Mouse (Mus musculus): ENCODE data around the gene Kcnj9. TPM values are rescaled to one million over a fixed set of nuclear protein-coding genes. Genes with fewer than 3 reads are reported as not detected.

The Kcnj9 gene
- polyA plus RNA-seq, 1 experiment from 2014 or later = 0.04 TPM

DNA sequence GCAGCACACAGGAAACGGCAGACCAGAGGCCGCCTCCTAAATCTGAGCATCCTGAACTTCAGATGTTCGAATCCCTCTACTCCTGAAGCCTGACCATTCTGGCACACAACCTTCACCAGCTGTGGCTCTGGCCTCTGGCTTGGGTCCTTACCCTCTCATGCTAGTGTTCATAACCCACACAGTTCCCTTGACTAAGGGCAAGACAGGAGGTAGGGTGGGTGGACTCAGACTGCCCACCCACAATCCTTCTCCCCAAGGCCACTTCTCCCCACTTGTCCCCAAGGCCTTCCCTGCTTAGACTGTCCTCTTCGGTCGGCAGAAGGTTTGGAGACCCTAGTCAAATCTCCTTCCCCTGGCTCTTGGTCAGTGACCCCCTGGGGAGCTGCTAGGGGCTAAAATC is 20.4 kb upstream of the Kcnj9 start:
- Histone ChIP-seq H3K36me3 (no peaks in the 10 kb centered on the region), H3K27ac (no peak overlapping the region), H3K4me2 (no peak overlapping the region), H3K9ac (no peak overlapping the region), H3K4me1 (peaks cover 5% of the 10 kb centered on the region; the same call in 1 of the 2 replicates), H3K27me3 (peaks cover 17% of the 10 kb centered on the region), H3K9me3 (no peaks in the 10 kb centered on the region), H3K4me3 (no peak overlapping the region)
- WGBS = 74% methylated on average over 5 of the region's 5 CpGs
- ATAC-seq (ENCODE audit: insufficient number of reproducible peaks, low FRiP score, low TSS enrichment, low read depth) = no peak

DNA sequence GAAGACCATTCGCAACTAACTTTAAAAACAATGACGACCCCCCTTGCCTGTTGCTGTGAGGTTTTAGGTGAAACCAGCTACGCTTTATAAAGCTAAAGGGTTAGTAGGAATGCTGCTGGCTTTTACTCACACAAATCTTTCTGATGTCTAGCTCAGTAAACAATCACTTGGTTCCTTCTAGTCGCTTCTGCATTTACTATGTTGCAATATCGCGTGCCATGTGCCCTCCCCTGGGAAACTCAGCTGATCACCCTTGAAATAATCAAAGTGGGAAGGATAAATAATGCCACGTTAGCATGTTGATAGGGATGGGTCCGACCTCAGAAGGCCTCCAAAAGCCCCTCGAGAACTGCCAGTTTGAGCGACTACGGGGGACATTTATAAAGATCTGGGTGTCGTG is 18.3 kb upstream of the Kcnj9 start:
- Histone ChIP-seq H3K9me3 (no peaks in the 10 kb centered on the region), H3K4me1 (peaks cover 5% of the 10 kb centered on the region; the same call in 1 of the 2 replicates), H3K4me2 (no peak overlapping the region), H3K27ac (no peak overlapping the region), H3K27me3 (peaks cover 24% of the 10 kb centered on the region), H3K36me3 (no peaks in the 10 kb centered on the region), H3K9ac (no peak overlapping the region), H3K4me3 (no peak overlapping the region)
- no peak for ATAC-seq (ENCODE audit: insufficient number of reproducible peaks, low FRiP score, low TSS enrichment, low read depth)
- WGBS = 87% methylated on average over 12 of the region's 12 CpGs

DNA sequence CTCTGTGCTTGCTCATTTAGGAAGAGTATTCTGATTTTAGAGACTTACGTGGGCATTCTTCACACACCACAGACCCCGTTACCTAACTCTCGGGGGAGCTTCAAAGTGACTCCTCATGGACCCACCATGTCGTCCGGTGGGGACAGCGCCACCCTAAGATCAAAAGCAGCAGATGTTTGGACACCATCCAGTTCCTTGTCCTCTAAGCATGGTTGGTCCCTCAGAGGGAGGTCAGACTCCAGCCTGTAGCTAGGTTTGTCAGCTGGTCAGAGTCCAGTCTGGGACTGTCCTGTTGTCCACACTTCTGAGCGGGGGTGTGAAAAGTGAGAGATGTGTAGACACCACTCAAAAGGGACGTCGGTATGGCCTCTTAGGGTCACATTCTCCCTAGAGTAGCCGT is 17.6 kb upstream of the Kcnj9 start:
- peaks cover 5% of the 10 kb centered on the region; the same call in 1 of the 2 replicates for H3K4me1 ChIP-seq
- no peaks in the 10 kb centered on the region for H3K36me3 ChIP-seq
- no peaks in the 10 kb centered on the region for H3K9me3 ChIP-seq
- ATAC-seq (ENCODE audit: insufficient number of reproducible peaks, low FRiP score, low TSS enrichment, low read depth) = no peak
- H3K27ac ChIP-seq = no peak overlapping the region
- H3K4me2 ChIP-seq = no peak overlapping the region
- 71% methylated on average over 10 of the region's 10 CpGs for WGBS
- H3K9ac ChIP-seq = no peak overlapping the region
- H3K4me3 ChIP-seq = no peak overlapping the region
- H3K27me3 ChIP-seq = peaks cover 31% of the 10 kb centered on the region

DNA sequence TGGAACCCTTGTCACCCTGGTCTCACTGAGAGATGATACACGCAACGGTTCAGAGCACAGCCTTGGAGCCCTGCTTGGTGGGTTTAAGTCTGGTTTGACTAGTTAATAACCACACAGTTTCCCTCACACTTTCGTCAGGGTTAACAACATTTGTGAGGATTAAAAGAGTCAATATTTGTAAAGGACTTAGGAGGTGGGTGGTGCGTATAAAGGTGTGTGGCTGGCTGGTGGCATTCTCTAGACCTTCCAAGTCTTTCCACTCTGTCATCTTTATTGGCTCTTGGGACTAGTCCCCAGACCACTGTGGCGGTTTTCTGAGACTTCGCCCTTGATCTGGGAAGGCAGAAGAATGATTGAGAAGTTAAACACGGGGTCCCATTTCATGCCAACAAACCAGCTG is 15.7 kb upstream of the Kcnj9 start:
- Histone ChIP-seq H3K4me2 (no peak overlapping the region), H3K9me3 (no peaks in the 10 kb centered on the region), H3K4me1 (peaks cover 10% of the 10 kb centered on the region), H3K27ac (no peak overlapping the region), H3K4me3 (no peak overlapping the region), H3K27me3 (peaks cover 36% of the 10 kb centered on the region), H3K9ac (no peak overlapping the region), H3K36me3 (no peaks in the 10 kb centered on the region)
- no peak for ATAC-seq (ENCODE audit: insufficient number of reproducible peaks, low FRiP score, low TSS enrichment, low read depth)
- 74% methylated on average over 7 of the region's 7 CpGs for WGBS

DNA sequence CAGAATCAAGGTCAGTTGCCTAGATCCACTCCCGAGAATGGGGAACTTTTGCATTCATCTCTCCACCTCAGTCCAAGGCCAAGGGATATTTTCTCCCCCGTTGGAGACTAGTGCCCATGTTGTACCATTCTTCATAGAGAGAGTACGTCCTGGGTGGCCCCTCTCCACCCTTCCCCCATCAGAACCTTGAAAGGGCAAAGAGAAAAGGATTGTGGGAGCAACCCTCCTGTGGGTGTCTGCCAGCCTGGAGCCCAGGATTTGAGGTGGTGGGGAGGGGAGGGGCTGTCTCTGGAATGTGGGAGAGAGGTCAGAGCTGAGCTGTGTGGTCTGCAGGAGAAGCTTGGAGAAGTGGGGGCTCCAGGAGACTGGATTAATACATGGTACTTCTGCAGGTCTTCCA is 14.8 kb upstream of the Kcnj9 start:
- Histone ChIP-seq H3K36me3 (no peaks in the 10 kb centered on the region), H3K4me2 (no peak overlapping the region), H3K4me1 (peaks cover 10% of the 10 kb centered on the region), H3K4me3 (no peak overlapping the region), H3K9ac (no peak overlapping the region), H3K9me3 (no peaks in the 10 kb centered on the region), H3K27me3 (peaks cover 36% of the 10 kb centered on the region), H3K27ac (no peak overlapping the region)
- WGBS = 57% methylated on average over 3 of the region's 3 CpGs
- no peak for ATAC-seq (ENCODE audit: insufficient number of reproducible peaks, low FRiP score, low TSS enrichment, low read depth)

DNA sequence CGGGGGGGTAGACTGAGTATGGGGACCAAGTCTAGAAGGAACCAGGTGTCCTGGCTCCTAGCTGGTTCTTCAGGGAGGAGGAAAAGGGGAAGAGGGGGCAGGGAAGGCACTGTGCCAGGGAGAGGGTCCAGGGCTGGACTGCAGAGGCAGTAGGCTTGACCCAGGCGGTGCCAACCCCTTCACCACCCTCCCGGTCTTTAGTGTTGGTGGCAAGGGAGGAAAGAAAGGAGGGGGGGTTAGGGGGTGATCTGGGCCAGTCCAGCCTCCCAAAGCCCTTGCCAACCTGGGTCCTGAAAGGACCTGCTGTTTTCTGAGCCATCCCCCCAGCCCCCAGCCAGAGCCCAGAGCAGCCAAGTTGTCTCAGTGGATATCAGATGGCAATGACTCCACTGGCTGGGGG is 13.6 kb upstream of the Kcnj9 start:
- H3K4me1 ChIP-seq = peaks cover 10% of the 10 kb centered on the region
- no peak overlapping the region for H3K27ac ChIP-seq
- no peak overlapping the region for H3K4me2 ChIP-seq
- H3K4me3 ChIP-seq = no peak overlapping the region
- H3K9ac ChIP-seq = no peak overlapping the region
- no peaks in the 10 kb centered on the region for H3K9me3 ChIP-seq
- H3K27me3 ChIP-seq = peaks cover 45% of the 10 kb centered on the region
- no peak for ATAC-seq (ENCODE audit: insufficient number of reproducible peaks, low FRiP score, low TSS enrichment, low read depth)
- WGBS = 73% methylated on average over 3 of the region's 3 CpGs
- H3K36me3 ChIP-seq = no peaks in the 10 kb centered on the region

DNA sequence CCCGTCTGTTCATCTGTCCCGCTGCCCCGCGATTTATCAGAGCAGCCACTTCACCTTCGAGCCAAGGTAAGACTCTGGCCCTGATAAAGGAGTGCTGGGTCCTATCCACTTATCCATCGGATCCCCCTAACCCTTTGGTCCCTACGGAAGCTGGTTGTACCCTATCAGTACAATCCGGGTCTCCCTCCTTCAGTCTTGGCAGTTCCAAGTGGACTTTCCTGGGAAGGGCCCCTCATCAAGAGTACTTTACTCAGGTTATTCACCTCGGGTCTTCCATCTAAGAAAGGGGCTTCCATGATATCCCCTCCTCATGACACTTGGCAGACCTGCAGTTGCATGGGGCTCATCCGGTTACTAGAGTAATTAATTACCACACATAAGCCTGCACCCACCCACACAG is 12.3 kb upstream of the Kcnj9 start:
- 19% methylated on average over 10 of the region's 10 CpGs for WGBS
- peak overlapping the region; percentile 67 for H3K4me2 ChIP-seq
- peaks cover 45% of the 10 kb centered on the region for H3K27me3 ChIP-seq
- no peaks in the 10 kb centered on the region for H3K36me3 ChIP-seq
- H3K9me3 ChIP-seq = no peaks in the 10 kb centered on the region
- no peak overlapping the region; the same call in 1 of the 2 replicates for H3K9ac ChIP-seq
- H3K4me3 ChIP-seq = peak overlapping the region; percentile 38
- peaks cover 10% of the 10 kb centered on the region for H3K4me1 ChIP-seq
- H3K27ac ChIP-seq = no peak overlapping the region
- no peak for ATAC-seq (ENCODE audit: insufficient number of reproducible peaks, low FRiP score, low TSS enrichment, low read depth)

DNA sequence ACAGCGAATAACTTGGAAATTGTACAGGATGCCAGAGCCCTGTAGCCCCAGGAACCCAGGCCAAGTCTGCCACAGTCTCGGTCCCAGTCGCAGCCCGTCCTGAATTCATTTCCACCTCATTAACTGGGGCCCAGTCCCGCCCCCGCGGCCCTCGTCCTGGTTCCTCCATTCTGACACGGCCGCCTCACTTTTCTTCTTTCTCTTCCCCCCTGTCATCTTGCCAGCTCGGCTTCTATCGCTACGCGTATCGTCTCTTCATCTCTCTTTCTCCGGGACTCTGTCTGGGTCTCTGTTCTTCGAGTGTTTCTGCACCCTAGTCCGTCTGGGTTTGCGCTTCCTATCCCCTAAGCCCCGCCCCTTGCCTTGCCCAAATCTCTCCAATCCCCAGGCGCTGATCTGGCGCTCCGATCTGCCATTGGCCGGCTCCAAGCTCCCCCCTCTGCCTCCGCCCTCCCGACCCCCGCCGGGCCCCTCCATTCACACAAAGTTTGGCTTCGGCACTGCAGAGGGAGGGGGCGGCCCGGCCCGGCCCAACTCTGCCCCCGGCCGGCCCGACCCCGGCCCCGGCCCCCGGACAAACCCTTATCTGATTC is 11.7 kb upstream of the Kcnj9 start, which contains the start of gene Kcnj10:
Kcnj10 (plus strand) TSS at position 482 of the 593 bp plus-strand sequence.
- Histone ChIP-seq H3K4me2 (peak within 1 kb of the TSS; percentile 67), H3K36me3 (no peaks in the 10 kb centered on the region), H3K9me3 (no peaks in the 10 kb centered on the region), H3K27ac (no peak within 1 kb of the TSS), H3K9ac (no peak within 1 kb of the TSS; the same call in 1 of the 2 replicates), H3K4me3 (peak within 1 kb of the TSS; percentile 38), H3K27me3 (peaks cover 45% of the 10 kb centered on the region), H3K4me1 (peaks cover 10% of the 10 kb centered on the region)
- peak; percentile 62; the same call in 1 of the 2 replicates for ATAC-seq (ENCODE audit: insufficient number of reproducible peaks, low FRiP score, low TSS enrichment, low read depth)
- 3% methylated on average over 37 of the region's 38 CpGs for WGBS

DNA sequence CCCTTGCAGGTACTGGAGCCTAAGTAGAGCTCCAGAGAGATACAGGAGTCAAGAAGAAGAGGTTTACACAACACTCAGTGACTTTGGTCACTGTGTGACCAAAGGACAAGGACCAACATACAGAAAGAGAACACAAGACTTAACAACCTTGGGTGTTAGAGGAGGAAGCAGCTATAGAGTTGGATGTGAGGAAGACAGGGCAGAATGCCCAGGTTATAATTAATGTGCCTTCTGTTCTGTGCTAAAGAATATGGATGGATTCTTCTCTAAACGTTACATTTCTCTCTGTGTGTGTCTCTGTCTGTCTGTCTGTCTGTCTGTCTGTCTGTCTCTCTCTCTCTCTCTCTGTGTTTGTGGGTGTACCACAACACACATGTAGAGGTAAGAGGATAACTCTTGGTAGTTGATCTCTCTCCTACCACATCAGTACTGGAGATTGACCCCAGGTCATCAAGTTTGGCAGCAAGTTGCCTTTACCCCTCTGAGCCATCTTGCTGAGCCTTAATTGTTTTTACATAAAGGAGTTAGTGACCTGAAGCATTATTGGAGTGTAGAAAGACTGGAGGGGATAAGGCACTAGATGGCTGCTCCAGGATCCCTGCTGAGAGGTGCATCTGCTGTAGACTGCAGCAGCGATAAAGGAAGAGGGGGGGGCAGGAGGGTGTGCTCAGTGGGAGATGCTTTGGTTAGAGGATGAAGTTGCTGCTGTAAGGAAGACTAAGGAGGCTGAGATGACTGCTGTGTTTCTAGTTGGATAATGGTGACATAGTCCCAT is 8.5 kb upstream of the Kcnj9 start:
- peaks cover 10% of the 10 kb centered on the region for H3K4me1 ChIP-seq
- no peak overlapping the region for H3K9ac ChIP-seq
- H3K27ac ChIP-seq = no peak overlapping the region
- no peak overlapping the region for H3K4me2 ChIP-seq
- no peaks in the 10 kb centered on the region for H3K36me3 ChIP-seq
- no peak overlapping the region for H3K4me3 ChIP-seq
- no peaks in the 10 kb centered on the region for H3K9me3 ChIP-seq
- H3K27me3 ChIP-seq = peaks cover 46% of the 10 kb centered on the region
- no peak for ATAC-seq (ENCODE audit: insufficient number of reproducible peaks, low FRiP score, low TSS enrichment, low read depth)
- 36% methylated on average over 2 of the region's 2 CpGs for WGBS

DNA sequence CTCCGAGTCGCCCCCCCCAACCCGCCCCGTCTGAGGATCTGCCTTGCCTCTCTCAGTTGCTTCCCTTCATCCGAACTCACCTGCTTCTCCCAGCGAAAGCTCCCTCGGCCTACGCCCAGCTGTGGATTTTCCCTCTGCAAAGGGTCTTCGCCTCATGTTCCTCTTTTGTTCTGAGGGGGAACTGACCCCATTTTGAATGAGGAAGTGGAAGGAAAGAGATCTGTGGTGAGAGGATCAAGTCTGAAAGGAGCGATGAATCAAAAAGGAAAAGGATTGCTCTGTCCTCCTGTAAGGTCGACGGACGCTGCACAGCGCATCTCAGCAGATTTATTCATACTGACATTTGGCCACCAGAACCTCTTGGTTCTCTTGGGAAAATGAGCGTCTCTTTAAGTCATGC is 6.7 kb upstream of the Kcnj9 start:
- Histone ChIP-seq H3K27me3 (peaks cover 36% of the 10 kb centered on the region), H3K9ac (no peak overlapping the region), H3K9me3 (no peaks in the 10 kb centered on the region), H3K4me2 (no peak overlapping the region), H3K36me3 (no peaks in the 10 kb centered on the region), H3K27ac (no peak overlapping the region), H3K4me1 (peaks cover 4% of the 10 kb centered on the region), H3K4me3 (no peak overlapping the region)
- no peak for ATAC-seq (ENCODE audit: insufficient number of reproducible peaks, low FRiP score, low TSS enrichment, low read depth)
- 76% methylated on average over 15 of the region's 15 CpGs for WGBS

DNA sequence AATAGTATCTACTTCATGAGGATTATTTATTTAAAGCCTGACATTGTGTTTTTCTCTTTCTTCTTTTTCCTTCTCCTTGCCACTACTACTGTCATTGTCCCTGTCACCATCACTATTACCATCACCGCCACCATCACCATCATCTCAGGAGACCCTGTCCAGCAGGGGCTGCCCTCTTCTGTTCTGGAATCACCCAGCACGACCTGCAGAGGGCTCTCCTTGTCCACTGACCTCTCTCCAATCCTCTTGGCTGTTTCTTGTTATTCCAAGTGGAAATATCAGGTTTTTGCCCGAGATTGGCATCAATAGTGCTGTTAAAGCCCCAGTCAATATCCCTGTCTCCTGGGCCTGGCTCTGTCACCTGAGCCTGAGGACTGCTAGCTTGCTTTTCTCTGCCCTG is 4.4 kb upstream of the Kcnj9 start:
- 25% methylated on average over 3 of the region's 3 CpGs for WGBS
- no peaks in the 10 kb centered on the region for H3K36me3 ChIP-seq
- no peak overlapping the region for H3K4me2 ChIP-seq
- H3K27me3 ChIP-seq = peaks cover 45% of the 10 kb centered on the region
- no peak overlapping the region for H3K27ac ChIP-seq
- no peak overlapping the region for H3K4me3 ChIP-seq
- no peaks in the 10 kb centered on the region for H3K4me1 ChIP-seq
- no peaks in the 10 kb centered on the region for H3K9me3 ChIP-seq
- H3K9ac ChIP-seq = no peak overlapping the region
- no peak for ATAC-seq (ENCODE audit: insufficient number of reproducible peaks, low FRiP score, low TSS enrichment, low read depth)

DNA sequence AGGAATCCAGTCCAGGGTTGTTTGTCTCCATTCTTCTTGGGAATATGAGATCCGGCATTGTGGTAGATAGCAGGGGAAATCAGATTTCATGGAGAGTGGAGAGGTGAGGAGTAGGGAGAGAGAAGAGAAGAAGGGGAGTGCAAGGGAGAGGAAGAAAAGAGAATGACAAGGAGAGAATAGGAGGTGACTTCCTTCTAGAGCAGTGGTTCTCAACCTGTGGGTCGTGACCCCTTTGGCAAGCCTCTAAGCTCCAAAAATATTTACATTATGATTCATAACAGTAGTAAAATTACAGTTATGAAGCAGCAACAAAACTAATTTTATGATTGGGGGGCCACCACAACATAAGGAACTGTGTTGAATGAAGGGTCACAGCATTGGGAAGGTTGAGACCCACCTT is 3.8 kb upstream of the Kcnj9 start:
- 75% methylated on average over 2 of the region's 2 CpGs for WGBS
- no peaks in the 10 kb centered on the region for H3K4me1 ChIP-seq
- H3K27me3 ChIP-seq = peaks cover 46% of the 10 kb centered on the region
- ATAC-seq (ENCODE audit: insufficient number of reproducible peaks, low FRiP score, low TSS enrichment, low read depth) = no peak
- H3K9me3 ChIP-seq = no peaks in the 10 kb centered on the region
- H3K4me3 ChIP-seq = no peak overlapping the region
- H3K4me2 ChIP-seq = no peak overlapping the region
- no peaks in the 10 kb centered on the region for H3K36me3 ChIP-seq
- H3K27ac ChIP-seq = no peak overlapping the region
- no peak overlapping the region for H3K9ac ChIP-seq

Measured in limb, embryonic 15.5 days (tissue).